Mouse (Mus musculus) retina, embryonic 14.5 days (tissue): ENCODE results near the gene Gm10037.
"Not testable (repeated sequence)": the region's sequence is repeated elsewhere in the genome, so short reads cannot be mapped to it uniquely, and the experiment has no call there.

Experiments
- DNase-seq: peaks from one replicate; pipeline ENCODE4 v3.0.0-alpha.2; 2015; ENCODE audit warnings: low spot score

Gm10037 gene

GRCm38 (mm10) chr13:67830911-67831336, at the start of gene Gm10037:
Gm10037 (plus strand) TSS chr13:67831106.
- DNase-seq: peak; percentile 70

GRCm38 (mm10) chr13:67791921-67792455, 38.9 kb upstream of the Gm10037 start:
- DNase-seq: no peak

- DNase-seq: no peak
Observed at GRCm38 (mm10) chr13:67798618-67799017, 32.3 kb upstream of the Gm10037 start.

- not testable (repeated sequence) for DNase-seq
Observed at GRCm38 (mm10) chr13:67799151-67799550, 31.8 kb upstream of the Gm10037 start.

GRCm38 (mm10) chr13:67811651-67812210, 19.2 kb upstream of the Gm10037 start:
- DNase-seq: no peak

GRCm38 (mm10) chr13:67812961-67813709, 17.8 kb upstream of the Gm10037 start:
- DNase-seq: no peak

GRCm38 (mm10) chr13:67813710-67814660, 16.9 kb upstream of the Gm10037 start, which contains the start of gene Zfp273:
Zfp273 (plus strand) TSS chr13:67813740.
- peak; percentile 85 for DNase-seq

- no peak for DNase-seq
Observed at GRCm38 (mm10) chr13:67818636-67819035, 12.3 kb upstream of the Gm10037 start.

GRCm38 (mm10) chr13:67833137-67833536, 2.2 kb downstream of the Gm10037 start:
- not testable (repeated sequence) for DNase-seq

- DNase-seq: no peak
Observed at GRCm38 (mm10) chr13:67843775-67844118, 12.8 kb downstream of the Gm10037 start.

GRCm38 (mm10) chr13:67844119-67844852, 13.4 kb downstream of the Gm10037 start:
- peak; percentile 82 for DNase-seq

- DNase-seq: no peak
Observed at GRCm38 (mm10) chr13:67844853-67845194, 13.9 kb downstream of the Gm10037 start.

- no peak for DNase-seq
Observed at GRCm38 (mm10) chr13:67850361-67850760, 19.5 kb downstream of the Gm10037 start.

GRCm38 (mm10) chr13:67853130-67853529, 22.2 kb downstream of the Gm10037 start:
- DNase-seq: no peak

GRCm38 (mm10) chr13:67853983-67854382, 23.1 kb downstream of the Gm10037 start:
- DNase-seq: no peak

- no peak for DNase-seq
Observed at GRCm38 (mm10) chr13:67857317-67857716, 26.4 kb downstream of the Gm10037 start.

GRCm38 (mm10) chr13:67862508-67862907, 31.6 kb downstream of the Gm10037 start:
- DNase-seq: peak; percentile 21

GRCm38 (mm10) chr13:67863026-67863425, 32.1 kb downstream of the Gm10037 start, which contains the start of gene BC048507:
BC048507 (plus strand) TSS chr13:67863326.
- DNase-seq: no peak

GRCm38 (mm10) chr13:67864764-67865350, 34.0 kb downstream of the Gm10037 start:
- peak; percentile 93 for DNase-seq

- peak; percentile 62 for DNase-seq
Observed at GRCm38 (mm10) chr13:67867899-67868298, 37.0 kb downstream of the Gm10037 start.
